Mouse (Mus musculus) heart, embryonic 14.5 days (tissue): ENCODE measurements around the gene Nuak1. TPM values are rescaled to one million over a fixed set of nuclear protein-coding genes. Genes with fewer than 3 reads are reported as not detected.
"Not testable (repeated sequence)": the region's sequence is repeated elsewhere in the genome, so short reads cannot be mapped to it uniquely, and the experiment has no call there.

Experiments used
- ATAC-seq: fragments of 200-750 bp; cut with Nextera tagmentation; 2 replicates; pipeline ENCODE4 v1.8.0; 2017; ENCODE audit warnings: low read depth, moderate TSS enrichment; ENCODE audit not compliant: insufficient number of reproducible peaks, insufficient read depth, low FRiP score
- H3K27ac ChIP-seq, 2 experiments: fragments of 200-500 bp in 1 of 2; fragments of 300-500 bp in 1 of 2; sonication (generic) in 1 of 2; replicated peaks in 1 of 2; 2 replicates each; pipeline ENCODE4 v1.5.1; 2012 to 2014; ENCODE audit warnings: low read depth in 2 of 2, low read length in 2 of 2, control low read depth in 1 of 2, mild to moderate bottlenecking in 1 of 2, mixed read lengths in 1 of 2; ENCODE audit not compliant: control insufficient read depth in 1 of 2, insufficient read depth in 1 of 2
- H3K27me3 ChIP-seq: fragments of 300-500 bp; sonication (generic); 2 replicates; pipeline ENCODE4 v1.6.1; 2014; ENCODE audit warnings: mild to moderate bottlenecking, low read length, control low read depth; ENCODE audit not compliant: control insufficient read depth, insufficient read depth
- H3K36me3 ChIP-seq: fragments of 300-500 bp; sonication (generic); 2 replicates; pipeline ENCODE4 v1.6.1; 2014; ENCODE audit warnings: mild to moderate bottlenecking, control low read depth, low read length, mixed read lengths; ENCODE audit not compliant: control insufficient read depth, insufficient read depth
- H3K4me1 ChIP-seq, 2 experiments: fragments of 200-500 bp in 1 of 2; fragments of 300-500 bp in 1 of 2; sonication (generic) in 1 of 2; 2 replicates each; pipeline ENCODE4 v1.6.1; 2012 to 2014; ENCODE audit warnings: low read length in 2 of 2, control low read depth in 1 of 2, mixed read lengths in 1 of 2; ENCODE audit not compliant: control insufficient read depth in 2 of 2, insufficient read depth in 2 of 2
- H3K4me2 ChIP-seq: fragments of 300-500 bp; sonication (generic); 2 replicates; pipeline ENCODE4 v1.6.1; 2014; ENCODE audit warnings: mild to moderate bottlenecking, low read length
- H3K4me3 ChIP-seq, 2 experiments: fragments of 200-500 bp in 1 of 2; fragments of 300-500 bp in 1 of 2; sonication (generic) in 1 of 2; 2 replicates each; pipeline ENCODE4 v1.5.1; 2012 to 2014; ENCODE audit warnings: low read length in 2 of 2, mild to moderate bottlenecking in 2 of 2, control low read depth in 1 of 2, low read depth in 1 of 2, moderate library complexity in 1 of 2; ENCODE audit not compliant: control insufficient read depth in 1 of 2, insufficient read depth in 1 of 2
- H3K9ac ChIP-seq: fragments of 300-500 bp; sonication (generic); 2 replicates; pipeline ENCODE4 v1.6.1; 2014; ENCODE audit warnings: mild to moderate bottlenecking, low read length
- H3K9me3 ChIP-seq: fragments of 300-500 bp; sonication (generic); 2 replicates; pipeline ENCODE4 v1.6.1; 2016; ENCODE audit warnings: low read length, control low read depth; ENCODE audit not compliant: control insufficient read depth
- WGBS: fragments of 180-500 bp; shearing (Covaris S2); extraction: QIAGEN DNeasy Blood & Tissue Kit; methylation state at CpG from one replicate; pipeline ENCODE4 v1.1.7; 2014; 5-methylcytosine and 5-hydroxymethylcytosine counted together
- polyA plus RNA-seq: library from polyadenylated mRNA; unstranded; fragments of >200 nt; fragmentation: Nextera tagmentation; extraction: Ambion mirVana; gene quantifications from 2 replicates; pipeline ENCODE4 v1.2.1, GENCODE M21; 2014

Nuak1 gene
- 2.6 and 3.4 TPM in 2 replicates for polyA plus RNA-seq

GRCm38 (mm10) chr10:84440541-84441433, at the start of gene Nuak1:
TSS of gene Nuak1 (minus strand) at chr10:84440597.
- Histone ChIP-seq H3K36me3 (0 out of 2 replicates have a peak, but pooled peaks cover 6% of the 10 kb centered on the region), H3K27ac (peak within 1 kb of the TSS; percentile 94 to 95), H3K4me1 (peaks cover 25 to 44% of the 10 kb centered on the region in 2 experiments), H3K4me2 (peak within 1 kb of the TSS; percentile 82), H3K27me3 (no peaks in the 10 kb centered on the region), H3K9me3 (no peaks in the 10 kb centered on the region), H3K4me3 (peak within 1 kb of the TSS; percentile 79 to 83), H3K9ac (peak within 1 kb of the TSS; percentile 94)
- WGBS: under 1% methylated on average over 65 of the region's 94 CpGs
- ATAC-seq: peak; percentile 93

- Histone ChIP-seq H3K4me3 (no peak overlapping the region), H3K27me3 (no peaks in the 10 kb centered on the region), H3K27ac (no peak overlapping the region), H3K9me3 (no peaks in the 10 kb centered on the region; the same call in 1 of the 2 replicates), H3K4me1 (peaks cover 8 to 10% of the 10 kb centered on the region in 2 experiments; a peak in 3 of 4 replicates), H3K4me2 (no peak overlapping the region), H3K9ac (no peak overlapping the region), H3K36me3 (no peaks in the 10 kb centered on the region)
- ATAC-seq: no peak
- 85% methylated on average over 5 of the region's 5 CpGs for WGBS
Measured at GRCm38 (mm10) chr10:84490115-84490514, 49.7 kb upstream of the Nuak1 start.

GRCm38 (mm10) chr10:84488315-84488714, 47.9 kb upstream of the Nuak1 start:
- Histone ChIP-seq H3K27me3 (no peaks in the 10 kb centered on the region), H3K4me1 (no peaks in the 10 kb centered on the region), H3K36me3 (no peaks in the 10 kb centered on the region), H3K27ac (no peak overlapping the region), H3K4me3 (no peak overlapping the region), H3K9ac (no peak overlapping the region), H3K4me2 (no peak overlapping the region), H3K9me3 (no peaks in the 10 kb centered on the region; the same call in 1 of the 2 replicates)
- 37% methylated on average over 6 of the region's 6 CpGs for WGBS
- ATAC-seq: no peak

- WGBS: 56% methylated on average over 1 of the region's 1 CpGs
- no peak overlapping the region for H3K4me3 ChIP-seq
- H3K4me2 ChIP-seq: no peak overlapping the region
- ATAC-seq: no peak
- no peaks in the 10 kb centered on the region for H3K36me3 ChIP-seq
- peaks cover 9 to 13% of the 10 kb centered on the region in 2 experiments for H3K4me1 ChIP-seq
- no peaks in the 10 kb centered on the region; the same call in 1 of the 2 replicates for H3K9me3 ChIP-seq
- H3K9ac ChIP-seq: no peak overlapping the region
- no peak overlapping the region for H3K27ac ChIP-seq
- H3K27me3 ChIP-seq: no peaks in the 10 kb centered on the region
Measured at GRCm38 (mm10) chr10:84484661-84485060, 44.3 kb upstream of the Nuak1 start.

- Histone ChIP-seq H3K4me3 (no peak overlapping the region), H3K36me3 (no peaks in the 10 kb centered on the region), H3K9me3 (no peaks in the 10 kb centered on the region; the same call in 1 of the 2 replicates), H3K27me3 (no peaks in the 10 kb centered on the region), H3K4me1 (peaks cover 9 to 13% of the 10 kb centered on the region in 2 experiments), H3K4me2 (no peak overlapping the region), H3K27ac (no peak overlapping the region), H3K9ac (no peak overlapping the region)
- no peak for ATAC-seq
- WGBS: 80% methylated on average over 3 of the region's 3 CpGs
Measured at GRCm38 (mm10) chr10:84483553-84483952, 43.2 kb upstream of the Nuak1 start.

- H3K4me3 ChIP-seq: no peak overlapping the region
- H3K4me1 ChIP-seq: peaks cover 10 to 14% of the 10 kb centered on the region in 2 experiments
- no peak overlapping the region for H3K9ac ChIP-seq
- no peak overlapping the region for H3K4me2 ChIP-seq
- no peaks in the 10 kb centered on the region; the same call in 1 of the 2 replicates for H3K9me3 ChIP-seq
- 85% methylated on average over 2 of the region's 2 CpGs for WGBS
- H3K36me3 ChIP-seq: no peaks in the 10 kb centered on the region
- no peaks in the 10 kb centered on the region for H3K27me3 ChIP-seq
- ATAC-seq: no peak
- H3K27ac ChIP-seq: no peak overlapping the region
Measured at GRCm38 (mm10) chr10:84483069-84483468, 42.7 kb upstream of the Nuak1 start.

GRCm38 (mm10) chr10:84482418-84482817, 42.0 kb upstream of the Nuak1 start:
- not testable (repeated sequence) for H3K4me3 ChIP-seq, H3K27me3 ChIP-seq, H3K27ac ChIP-seq, H3K4me2 ChIP-seq, H3K9ac ChIP-seq, H3K9me3 ChIP-seq, ATAC-seq, H3K36me3 ChIP-seq
- H3K4me1 ChIP-seq: peaks cover 16 to 21% of the 10 kb centered on the region in 2 experiments
- WGBS: 95% methylated on average over 15 of the region's 15 CpGs
